Mouse (Mus musculus): ENCODE results near the gene Sdk2.

DNA sequence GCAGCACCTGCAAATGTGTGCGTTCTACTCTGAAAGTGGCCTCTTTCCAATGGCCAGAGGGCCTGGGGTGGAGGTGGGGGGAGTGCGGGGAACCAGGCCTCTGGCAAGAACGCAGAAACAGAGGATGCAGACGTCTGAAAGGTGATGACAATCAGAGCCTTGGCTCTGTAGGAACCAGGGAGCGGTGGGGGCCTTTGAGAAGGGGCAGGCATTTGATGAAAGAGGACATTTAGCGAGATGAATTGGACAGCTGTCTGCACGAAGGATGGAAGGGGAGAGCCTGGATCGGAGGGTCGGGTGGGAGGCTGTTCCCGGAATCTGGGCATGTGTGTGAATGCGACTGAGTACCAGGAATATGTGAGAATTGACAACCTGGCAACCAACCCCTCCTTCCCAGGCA lies 47.8 kb downstream of the Sdk2 start:
- TF ChIP-seq EP300 (IDR thresholded peaks at IDR 0.05) (no peak), CTCF (IDR thresholded peaks at IDR 0.05) (no peak)
